Mouse (Mus musculus) c-Kit-positive CD71-positive TER-119-negative erythroid progenitor cells, embryonic 14.5 days (primary cell): ENCODE measurements around the gene Slbp.
A peak's percentile ranks its signal among the peaks of the same experiment; 100 is the strongest.

Experiments
- DNase-seq: peaks from one replicate; pipeline ENCODE4 v3.0.0-alpha.2; 2013; ENCODE audit warnings: low read depth

Gene Slbp

GRCm38 (mm10) chr5:33651921-33652782 is at the start of gene Slbp:
Gene Slbp, minus strand, starts transcription at chr5:33652574.
- DNase-seq: peak; percentile 93

GRCm38 (mm10) chr5:33701832-33702231 is 49.5 kb upstream of the Slbp start:
- no peak for DNase-seq

GRCm38 (mm10) chr5:33700010-33700409 is 47.6 kb upstream of the Slbp start:
- no peak for DNase-seq

- no peak for DNase-seq
These were observed 46.3 kb upstream of the Slbp start for GRCm38 (mm10) chr5:33698669-33699068.

- DNase-seq: no peak
These were observed 45.7 kb upstream of the Slbp start for GRCm38 (mm10) chr5:33697947-33698512.

- no peak for DNase-seq
These were observed 45.2 kb upstream of the Slbp start for GRCm38 (mm10) chr5:33697534-33697933.

GRCm38 (mm10) chr5:33696430-33696829 is 44.1 kb upstream of the Slbp start:
- no peak for DNase-seq

- DNase-seq: no peak
These were observed 43.3 kb upstream of the Slbp start for GRCm38 (mm10) chr5:33695718-33696121.

- DNase-seq: no peak
These were observed 42.7 kb upstream of the Slbp start for GRCm38 (mm10) chr5:33694848-33695717.

GRCm38 (mm10) chr5:33694461-33694847 is 42.1 kb upstream of the Slbp start:
- DNase-seq: no peak

GRCm38 (mm10) chr5:33692393-33692792 is 40.0 kb upstream of the Slbp start:
- no peak for DNase-seq

- DNase-seq: no peak
These were observed 37.7 kb upstream of the Slbp start for GRCm38 (mm10) chr5:33689852-33690645.

- DNase-seq: no peak
These were observed 37.0 kb upstream of the Slbp start for GRCm38 (mm10) chr5:33689221-33689844.

- no peak for DNase-seq
These were observed 36.2 kb upstream of the Slbp start for GRCm38 (mm10) chr5:33688278-33689220.

GRCm38 (mm10) chr5:33687142-33687541 is 34.8 kb upstream of the Slbp start:
- DNase-seq: no peak

GRCm38 (mm10) chr5:33684932-33685331 is 32.6 kb upstream of the Slbp start:
- DNase-seq: no peak

GRCm38 (mm10) chr5:33683897-33684652 is 31.7 kb upstream of the Slbp start:
- DNase-seq: no peak

- DNase-seq: no peak
These were observed 30.6 kb upstream of the Slbp start for GRCm38 (mm10) chr5:33682963-33683362.

- no peak for DNase-seq
These were observed 29.4 kb upstream of the Slbp start for GRCm38 (mm10) chr5:33681611-33682388.
